7 mouse cellular contexts compared by ENCODE assay signal in genomic region chr1:118380105-118380786, GRCm38 (mm10).
"Had no signal": no experiment of that assay in that cellular context is flagged by ENCODE, and none has a peak within 500 bp of the region (broad histone marks: within the 10 kb centered on the region; RNA-seq: fewer than 3 reads in every experiment).

No protein-coding gene starts in this region.

- DNase-seq: kidney, adult 11 months; kidney, adult 9 months; kidney, postnatal 4 days; lung, postnatal 14 days; right cerebral cortex, postnatal 14 days; thymus, postnatal 4 days had no signal

- ATAC-seq: midbrain, embryonic 13.5 days had no signal
